In the genomic region with DNA sequence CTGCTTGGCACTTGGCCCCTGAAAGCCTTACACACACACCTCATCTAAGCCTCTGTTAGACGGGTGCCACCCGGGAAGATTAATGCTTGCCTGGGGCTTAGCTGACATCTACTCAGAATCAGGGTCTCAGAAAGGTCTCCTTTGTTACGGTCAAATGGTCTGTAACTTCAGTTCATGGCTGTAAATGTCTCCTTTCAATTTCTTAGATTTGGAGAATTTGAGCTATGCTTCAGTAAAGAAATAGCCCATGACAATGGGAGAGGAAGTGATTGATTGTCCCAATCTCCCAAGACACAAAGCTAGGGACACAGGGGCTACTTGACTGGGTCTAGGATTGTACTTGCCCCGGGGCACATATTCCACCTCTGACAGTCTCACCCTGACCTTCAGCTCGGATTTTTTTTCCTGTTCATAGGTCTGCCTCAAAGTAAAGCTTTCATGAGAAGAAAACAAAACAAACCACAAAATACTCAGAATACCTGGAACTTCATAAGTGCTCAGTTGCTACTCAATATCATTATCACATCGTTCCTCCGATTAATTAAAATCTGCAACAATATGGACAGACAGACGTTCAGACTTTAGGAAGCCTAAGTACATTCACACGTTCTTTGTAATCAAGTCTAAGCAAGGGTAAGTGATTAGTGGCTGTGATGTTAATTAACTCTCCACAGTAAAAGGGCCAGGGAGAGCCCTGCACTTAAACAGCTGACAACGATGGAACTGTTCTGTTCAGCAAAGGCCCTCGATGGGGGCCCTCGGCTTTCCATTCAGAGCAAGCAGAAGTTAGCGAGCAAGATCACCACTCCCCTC, we compare ENCODE assay signal across 16 mouse cellular contexts.
DNase-seq lines count a peak whose midpoint lies in the region; ATAC-seq and TF ChIP-seq lines count a peak whose summit lies in the region.
"Had no signal": no experiment of that assay in that cellular context is flagged by ENCODE, and none has a peak within 500 bp of the region (broad histone marks: within the 10 kb centered on the region; RNA-seq: fewer than 3 reads in every experiment).

No protein-coding gene starts in this region.

- no peak overlapping the region for H3K9ac ChIP-seq in hindbrain, embryonic 12.5 days
- no peak overlapping the region for H3K9ac ChIP-seq in hindbrain, embryonic 14.5 days
- no peak overlapping the region for H3K9ac ChIP-seq in forebrain, embryonic 15.5 days (replicated peaks)
- no peak overlapping the region for H3K9ac ChIP-seq in neural tube, embryonic 13.5 days
- H3K9ac ChIP-seq: intestine, embryonic 15.5 days; limb, embryonic 13.5 days; stomach, embryonic 15.5 days had no signal

- H3K4me2 ChIP-seq in hindbrain, embryonic 12.5 days (replicated peaks), result no peak overlapping the region
- no peak overlapping the region for H3K4me2 ChIP-seq in hindbrain, embryonic 14.5 days (replicated peaks)
- H3K4me2 ChIP-seq in forebrain, embryonic 15.5 days (replicated peaks), result no peak overlapping the region
- H3K4me2 ChIP-seq in neural tube, embryonic 13.5 days, result peak overlapping the region; percentile 30; the same call in 1 of the 2 replicates
- H3K4me2 ChIP-seq: intestine, embryonic 15.5 days; limb, embryonic 13.5 days; stomach, embryonic 15.5 days had no signal

- peak; percentile 32; the same call in 1 of the 2 replicates for ATAC-seq in hindbrain, embryonic 12.5 days (ENCODE audit: low FRiP score)
- no peak; the same call in 1 of the 2 replicates for ATAC-seq in hindbrain, embryonic 14.5 days (ENCODE audit: low FRiP score)
- peak; percentile 35 for ATAC-seq in Patski
- ATAC-seq in forebrain, embryonic 15.5 days (replicated peaks), result peak; percentile 93
- peak; percentile 96 for ATAC-seq in neural tube, embryonic 13.5 days (ENCODE audit: low read depth)
- ATAC-seq: intestine, embryonic 15.5 days had no signal

- POLR2A ChIA-PET in Patski (lab: Charles Lee), result no interaction called here

- no peaks in the 10 kb centered on the region for H3K36me3 ChIP-seq in hindbrain, embryonic 12.5 days
- no peaks in the 10 kb centered on the region for H3K36me3 ChIP-seq in hindbrain, embryonic 14.5 days (replicated peaks; ENCODE audit: control insufficient read depth, insufficient read depth)
- no peaks in the 10 kb centered on the region for H3K36me3 ChIP-seq in forebrain, embryonic 15.5 days
- no peaks in the 10 kb centered on the region for H3K36me3 ChIP-seq in neural tube, embryonic 13.5 days
- H3K36me3 ChIP-seq: intestine, embryonic 15.5 days; limb, embryonic 13.5 days; stomach, embryonic 15.5 days had no signal

- TF ChIP-seq CTCF in Patski (IDR thresholded peaks at IDR 0.05), result no peak

- in situ Hi-C loops in Patski (cut with MboI; ENCODE audit: low pct_unique_long_range_greater_than_20kb), result no loop called here

- CTCF ChIA-PET in Patski (lab: Charles Lee), result no interaction called here

- 43% methylated on average over 13 of the region's 13 CpGs for WGBS in hindbrain, embryonic 12.5 days
- WGBS in hindbrain, embryonic 14.5 days, result 37% methylated on average over 13 of the region's 13 CpGs
- 9% methylated on average over 13 of the region's 13 CpGs for WGBS in forebrain, embryonic 15.5 days
- 19% methylated on average over 13 of the region's 13 CpGs for WGBS in neural tube, embryonic 13.5 days

- no peak overlapping the region for H3K27ac ChIP-seq in hindbrain, embryonic 12.5 days
- H3K27ac ChIP-seq in hindbrain, embryonic 14.5 days, result no peak overlapping the region
- H3K27ac ChIP-seq in forebrain, embryonic 15.5 days (replicated peaks), result no peak overlapping the region
- H3K27ac ChIP-seq in neural tube, embryonic 13.5 days (replicated peaks), result peak overlapping the region; percentile 42
- H3K27ac ChIP-seq: heart, adult 2 months; intestine, embryonic 15.5 days; limb, embryonic 13.5 days; stomach, embryonic 15.5 days had no signal

- H3K27me3 ChIP-seq in hindbrain, embryonic 12.5 days, result no peaks in the 10 kb centered on the region
- no peaks in the 10 kb centered on the region for H3K27me3 ChIP-seq in hindbrain, embryonic 14.5 days (ENCODE audit: control insufficient read depth, insufficient read depth, low read length)
- no peaks in the 10 kb centered on the region for H3K27me3 ChIP-seq in Patski
- H3K27me3 ChIP-seq in forebrain, embryonic 15.5 days, result no peaks in the 10 kb centered on the region
- no peaks in the 10 kb centered on the region for H3K27me3 ChIP-seq in neural tube, embryonic 13.5 days
- H3K27me3 ChIP-seq: intestine, embryonic 15.5 days; limb, embryonic 13.5 days; stomach, embryonic 15.5 days had no signal

- no peak overlapping the region for H3K4me3 ChIP-seq in hindbrain, embryonic 12.5 days
- H3K4me3 ChIP-seq in hindbrain, embryonic 14.5 days (replicated peaks; ENCODE audit: low read length), result no peak overlapping the region
- no peak overlapping the region for H3K4me3 ChIP-seq in forebrain, embryonic 15.5 days
- no peak overlapping the region for H3K4me3 ChIP-seq in neural tube, embryonic 13.5 days
- H3K4me3 ChIP-seq: heart, adult 2 months; intestine, embryonic 15.5 days; limb, embryonic 13.5 days; stomach, embryonic 15.5 days had no signal

- no peak for DNase-seq in hindbrain, embryonic 14.5 days (ENCODE audit: low spot score)
- no peak for DNase-seq in Patski (ENCODE audit: low read depth, low spot score)
- DNase-seq in frontal cortex, adult 2 months (ENCODE audit: extremely low spot score in 1 of 2, low spot score in 1 of 2), result no peak
- no peak for DNase-seq in heart, adult 18-20 months
- DNase-seq: adrenal gland, adult 8-10 months; cerebellum, adult 8-10 months; heart, adult 2 months; heart, postnatal 14 days; lung, postnatal 14 days; spleen, adult 18-20 months had no signal

- 0 out of 2 replicates have a peak, but pooled peaks cover 8% of the 10 kb centered on the region for H3K4me1 ChIP-seq in hindbrain, embryonic 12.5 days
- 0 out of 2 replicates have a peak, but pooled peaks cover 8% of the 10 kb centered on the region for H3K4me1 ChIP-seq in hindbrain, embryonic 14.5 days (replicated peaks; ENCODE audit: control insufficient read depth, insufficient read depth, low read length)
- H3K4me1 ChIP-seq in forebrain, embryonic 15.5 days, result peaks cover 14% of the 10 kb centered on the region
- peaks cover 20% of the 10 kb centered on the region for H3K4me1 ChIP-seq in neural tube, embryonic 13.5 days (replicated peaks)
- H3K4me1 ChIP-seq: intestine, embryonic 15.5 days; limb, embryonic 13.5 days; stomach, embryonic 15.5 days had no signal

- H3K9me3 ChIP-seq in hindbrain, embryonic 12.5 days (replicated peaks), result no peaks in the 10 kb centered on the region
- H3K9me3 ChIP-seq in hindbrain, embryonic 14.5 days (ENCODE audit: control insufficient read depth, low read length), result no peaks in the 10 kb centered on the region
- H3K9me3 ChIP-seq in forebrain, embryonic 15.5 days, result no peaks in the 10 kb centered on the region
- H3K9me3 ChIP-seq in neural tube, embryonic 13.5 days, result no peaks in the 10 kb centered on the region
- H3K9me3 ChIP-seq: intestine, embryonic 15.5 days; limb, embryonic 13.5 days; stomach, embryonic 15.5 days had no signal
